Mouse (Mus musculus) lung, embryonic 14.5 days (tissue): ENCODE measurements around the gene Gm47959. TPM values are rescaled to one million over a fixed set of nuclear protein-coding genes. Genes with fewer than 3 reads are reported as not detected.
"Not testable (repeated sequence)": the region's sequence is repeated elsewhere in the genome, so short reads cannot be mapped to it uniquely, and the experiment has no call there.

ENCODE experiments used
- ATAC-seq: fragments of 200-750 bp; cut with Nextera tagmentation; 2 replicates; pipeline ENCODE4 v1.8.0; 2017; ENCODE audit warnings: mild to moderate bottlenecking, moderate TSS enrichment, moderate library complexity; ENCODE audit not compliant: insufficient read depth
- DNase-seq: peaks from one replicate; pipeline ENCODE4 v3.0.0-alpha.2; 2015
- H3K27ac ChIP-seq: fragments of 300-500 bp; sonication (generic); 2 replicates; pipeline ENCODE4 v1.5.1; 2014; ENCODE audit warnings: low read depth, mild to moderate bottlenecking, moderate library complexity
- H3K27me3 ChIP-seq: fragments of 300-500 bp; sonication (generic); 2 replicates; pipeline ENCODE4 v1.6.1; 2014; ENCODE audit warnings: low read length, control low read depth; ENCODE audit not compliant: insufficient read depth
- H3K36me3 ChIP-seq: fragments of 300-500 bp; sonication (generic); 2 replicates; pipeline ENCODE4 v1.6.1; 2014; ENCODE audit warnings: control low read depth; ENCODE audit not compliant: insufficient read depth
- H3K4me1 ChIP-seq: fragments of 300-500 bp; sonication (generic); 2 replicates; pipeline ENCODE4 v1.6.1; 2014; ENCODE audit warnings: antibody characterized with exemption, control low read depth; ENCODE audit not compliant: insufficient read depth
- H3K4me2 ChIP-seq: fragments of 300-500 bp; sonication (generic); 2 replicates; pipeline ENCODE4 v1.6.1; 2014; ENCODE audit warnings: mild to moderate bottlenecking
- H3K4me3 ChIP-seq: fragments of 300-500 bp; sonication (generic); 2 replicates; pipeline ENCODE4 v1.5.1; 2014; ENCODE audit warnings: low read depth, low read length
- H3K9ac ChIP-seq: fragments of 300-500 bp; sonication (generic); 2 replicates; pipeline ENCODE4 v1.6.1; 2014
- H3K9me3 ChIP-seq: fragments of 300-500 bp; sonication (generic); 2 replicates; pipeline ENCODE4 v1.6.1; 2016; ENCODE audit warnings: low read depth, low read length, control low read depth
- CTCF ChIP-seq: IDR thresholded peaks from 2 replicates; pipeline ENCODE4 v1.5.1; 2016; ENCODE audit warnings: antibody characterized with exemption, low read depth
- WGBS: fragments of 180-500 bp; shearing (Covaris S2); extraction: QIAGEN DNeasy Blood & Tissue Kit; methylation state at CpG from one replicate; pipeline ENCODE4 v1.1.7; 2014; 5-methylcytosine and 5-hydroxymethylcytosine counted together
- polyA plus RNA-seq: library from polyadenylated mRNA; unstranded; fragments of >200 nt; fragmentation: Nextera tagmentation; extraction: Ambion mirVana; gene quantifications from 2 replicates; pipeline ENCODE4 v1.2.1, GENCODE M21; 2014

The Gm47959 gene
- polyA plus RNA-seq, result not detected in 2 replicates

DNA sequence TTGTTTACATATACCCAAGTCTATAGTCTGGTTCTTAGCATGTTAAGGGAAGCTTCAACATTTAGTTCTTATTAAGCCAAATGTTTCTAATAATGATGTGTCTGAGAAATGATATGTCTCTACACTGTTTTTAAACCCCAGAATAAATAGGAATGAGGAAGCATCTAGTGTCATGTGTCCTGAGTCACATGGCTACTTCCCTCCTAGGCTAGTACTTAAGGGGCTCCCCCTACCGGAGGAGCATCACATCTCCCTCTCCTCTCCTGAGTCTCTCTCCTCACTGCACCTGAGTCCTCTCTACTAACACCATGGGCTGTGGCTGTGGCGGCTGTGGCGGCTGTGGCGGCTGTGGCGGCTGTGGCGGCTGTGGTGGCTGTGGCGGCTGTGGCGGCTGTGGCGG is at the start of gene Gm47959:
TSS of gene Gm47959 (plus strand) at position 243 of the 400 bp plus-strand sequence.
- not testable (repeated sequence) for H3K4me2 ChIP-seq, H3K4me3 ChIP-seq, H3K4me1 ChIP-seq, H3K9ac ChIP-seq, H3K9me3 ChIP-seq, H3K27ac ChIP-seq, ATAC-seq, H3K27me3 ChIP-seq, H3K36me3 ChIP-seq, DNase-seq
- 92% methylated on average over 7 of the region's 9 CpGs for WGBS

DNA sequence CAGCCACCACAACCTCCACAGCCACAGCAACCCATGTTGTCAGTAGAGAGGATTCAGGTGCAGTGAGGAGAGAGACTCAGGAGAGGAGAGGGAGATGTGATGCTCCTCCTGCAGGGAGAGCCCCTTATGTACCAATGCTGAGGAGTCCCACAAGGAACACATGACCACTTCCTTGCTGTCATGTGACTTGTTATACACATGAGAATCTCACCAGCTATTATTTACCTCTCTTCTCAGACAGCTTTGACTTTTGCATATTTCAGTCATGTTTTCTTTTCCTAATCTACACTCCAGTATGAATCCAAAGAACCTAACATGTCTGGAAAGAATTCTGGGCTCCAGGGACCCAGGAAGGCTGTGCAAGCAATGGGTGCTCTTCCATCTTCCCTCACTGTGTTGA is 44.4 kb upstream of the Gm47959 start, which contains the start of gene Gm7544:
TSS of gene Gm7544 (minus strand) at position 101 of the 400 bp plus-strand sequence.
- not testable (repeated sequence) for H3K4me3 ChIP-seq, DNase-seq, H3K27ac ChIP-seq, H3K4me1 ChIP-seq, H3K9ac ChIP-seq, H3K27me3 ChIP-seq, ATAC-seq, H3K4me2 ChIP-seq, H3K9me3 ChIP-seq, H3K36me3 ChIP-seq

DNA sequence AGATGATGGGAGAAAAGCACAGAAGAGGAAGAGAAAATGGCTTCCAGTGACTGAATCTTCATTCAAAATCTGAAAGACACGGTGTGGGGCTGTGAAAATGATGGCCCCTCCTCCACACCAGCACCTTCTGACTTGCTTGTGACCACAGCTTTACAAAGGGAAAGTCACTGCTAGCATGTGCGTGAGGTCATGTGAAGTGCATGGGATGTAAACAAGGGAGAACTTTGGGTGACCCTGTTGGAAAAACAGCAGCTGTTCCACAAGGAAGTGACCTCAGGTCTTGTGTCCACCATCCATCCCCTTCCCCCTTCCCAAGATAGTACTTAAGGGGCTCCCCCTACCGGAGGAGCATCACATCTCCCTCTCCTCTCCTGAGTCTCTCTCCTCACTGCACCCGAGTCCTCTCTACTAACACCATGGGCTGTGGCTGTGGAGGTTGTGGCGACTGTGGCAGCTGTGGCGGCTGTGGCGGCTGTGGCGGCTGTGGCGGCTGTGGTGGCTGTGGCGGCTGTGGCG is 40.4 kb upstream of the Gm47959 start, which contains the start of gene Gm47955:
TSS of gene Gm47955 (plus strand) at position 417 of the 516 bp plus-strand sequence.
- no peak within 1 kb of the TSS for H3K4me2 ChIP-seq
- H3K4me3 ChIP-seq, result no peak within 1 kb of the TSS
- no peaks in the 10 kb centered on the region for H3K9me3 ChIP-seq
- WGBS, result 82% methylated on average over 11 of the region's 11 CpGs
- H3K27ac ChIP-seq, result no peak within 1 kb of the TSS
- no peak within 1 kb of the TSS for H3K9ac ChIP-seq
- no peak for DNase-seq
- no peak for ATAC-seq
- no peaks in the 10 kb centered on the region for H3K36me3 ChIP-seq
- H3K4me1 ChIP-seq, result no peaks in the 10 kb centered on the region
- no peaks in the 10 kb centered on the region for H3K27me3 ChIP-seq
- TF ChIP-seq CTCF, result no peak

DNA sequence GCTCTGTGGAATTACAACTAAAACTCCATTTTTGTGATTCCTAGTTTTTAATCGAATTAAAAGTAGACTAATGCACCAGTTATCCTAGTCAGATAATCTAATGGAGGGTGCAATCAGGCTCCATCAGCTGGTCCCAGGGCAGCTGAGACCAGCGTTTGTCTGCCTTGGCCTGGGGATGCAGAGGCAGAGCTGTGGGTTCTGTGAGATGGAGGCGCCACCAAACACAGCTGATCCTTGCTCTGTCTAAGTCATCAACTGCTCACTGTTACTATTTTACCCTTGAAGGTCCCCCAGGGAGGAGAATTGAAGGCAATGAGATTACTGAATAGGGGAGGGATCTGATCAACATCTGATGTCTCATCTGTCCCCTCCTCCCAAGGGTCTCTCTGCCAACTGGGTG is 33.9 kb upstream of the Gm47959 start:
- H3K4me1 ChIP-seq, result no peaks in the 10 kb centered on the region
- no peak for TF ChIP-seq CTCF
- ATAC-seq (no peak), DNase-seq (no peak)
- no peak overlapping the region for H3K9ac ChIP-seq
- WGBS, result 64% methylated on average over 3 of the region's 3 CpGs
- no peak overlapping the region for H3K27ac ChIP-seq
- no peaks in the 10 kb centered on the region for H3K9me3 ChIP-seq
- H3K27me3 ChIP-seq, result no peaks in the 10 kb centered on the region
- H3K4me3 ChIP-seq, result no peak overlapping the region
- no peaks in the 10 kb centered on the region for H3K36me3 ChIP-seq
- no peak overlapping the region for H3K4me2 ChIP-seq

DNA sequence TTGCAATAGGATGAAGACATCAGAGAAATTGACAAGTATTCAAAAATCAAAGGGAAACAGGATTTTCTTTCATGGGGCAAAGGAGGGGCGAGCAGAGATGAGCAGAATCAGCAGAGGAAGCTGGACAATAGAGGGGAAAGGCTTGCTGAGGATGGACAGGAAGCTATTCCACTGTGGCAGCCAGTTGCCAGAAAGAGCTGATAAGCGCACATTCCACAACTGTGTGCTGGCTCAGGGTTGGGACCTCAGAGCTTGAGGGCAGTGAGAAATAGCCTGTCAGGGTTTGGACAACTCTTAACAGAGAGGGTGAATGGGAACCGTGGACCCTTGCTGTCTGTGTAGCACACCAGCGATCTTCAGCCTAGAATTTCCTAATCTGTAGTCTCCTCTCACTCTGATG is 28.3 kb upstream of the Gm47959 start:
- ATAC-seq, result peak; percentile 84
- peak; percentile 69 for DNase-seq
- no peak overlapping the region for H3K4me2 ChIP-seq

DNA sequence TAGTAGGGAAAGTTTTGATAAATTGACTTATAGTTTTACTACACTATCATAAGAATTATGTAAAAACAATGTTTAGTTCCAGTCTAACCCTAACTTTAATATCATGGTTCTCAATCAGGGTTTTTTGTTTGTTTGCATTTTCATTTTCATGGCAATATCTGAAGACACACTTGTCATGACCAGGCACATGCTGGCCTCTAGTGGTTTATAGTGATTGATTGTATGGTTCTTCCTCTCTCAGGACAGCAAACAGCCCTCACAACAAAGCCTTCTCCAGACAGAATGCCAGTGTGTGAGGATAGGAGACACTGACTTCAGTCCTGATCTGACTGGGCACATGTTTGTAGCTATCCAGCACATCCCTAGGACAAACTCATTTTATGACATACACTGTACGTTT is 27.1 kb upstream of the Gm47959 start:
- no peak for DNase-seq

More for the DNA sequence above, 28.3 kb upstream of the Gm47959 start:
- Histone ChIP-seq H3K4me3 (no peak overlapping the region), H3K27me3 (no peaks in the 10 kb centered on the region), H3K9ac (no peak overlapping the region), H3K36me3 (no peaks in the 10 kb centered on the region), H3K9me3 (no peaks in the 10 kb centered on the region), H3K4me1 (peaks cover 8% of the 10 kb centered on the region; the same call in 1 of the 2 replicates), H3K27ac (peak overlapping the region; percentile 67; the same call in 1 of the 2 replicates)
- TF ChIP-seq CTCF, result no peak
- 17% methylated on average over 4 of the region's 4 CpGs for WGBS

DNA sequence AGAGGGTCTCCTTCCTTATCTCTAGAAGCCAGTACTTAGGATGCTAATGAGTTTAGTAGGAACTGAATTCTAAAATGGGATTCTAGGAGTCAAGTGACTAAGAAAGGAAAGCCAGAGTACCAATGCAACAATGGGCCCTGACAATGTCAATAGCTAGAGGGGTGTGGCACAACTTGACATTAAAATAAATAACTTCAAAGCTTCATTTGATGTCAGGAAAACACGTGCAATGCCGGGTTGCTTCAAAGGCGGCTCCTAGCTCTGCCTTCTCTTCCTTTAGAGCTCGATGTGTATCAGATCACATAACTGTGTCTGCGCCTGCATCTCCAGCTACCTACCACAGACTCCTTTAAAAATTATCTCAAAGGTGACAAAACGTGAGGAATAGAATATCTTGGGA is 26.4 kb upstream of the Gm47959 start:
- WGBS, result 46% methylated on average over 6 of the region's 6 CpGs
- no peaks in the 10 kb centered on the region for H3K36me3 ChIP-seq
- H3K9ac ChIP-seq, result no peak overlapping the region
- H3K4me3 ChIP-seq, result no peak overlapping the region
- ATAC-seq (no peak), DNase-seq (peak; percentile 50)
- H3K27me3 ChIP-seq, result no peaks in the 10 kb centered on the region
- H3K4me1 ChIP-seq, result peaks cover 8% of the 10 kb centered on the region; the same call in 1 of the 2 replicates
- H3K9me3 ChIP-seq, result no peaks in the 10 kb centered on the region
- H3K27ac ChIP-seq, result no peak overlapping the region
- no peak for TF ChIP-seq CTCF
- 0 out of 2 replicates have a peak overlapping the region, but pooled peaks have one; percentile 5 for H3K4me2 ChIP-seq

More for the DNA sequence above, 27.1 kb upstream of the Gm47959 start:
- no peaks in the 10 kb centered on the region for H3K27me3 ChIP-seq
- no peak for TF ChIP-seq CTCF
- 69% methylated on average over 1 of the region's 1 CpGs for WGBS
- H3K9me3 ChIP-seq, result no peaks in the 10 kb centered on the region
- H3K27ac ChIP-seq, result peak overlapping the region; percentile 69
- H3K4me1 ChIP-seq, result peaks cover 8% of the 10 kb centered on the region; the same call in 1 of the 2 replicates
- H3K4me2 ChIP-seq, result no peak overlapping the region
- no peak overlapping the region for H3K9ac ChIP-seq
- no peak for ATAC-seq
- H3K36me3 ChIP-seq, result no peaks in the 10 kb centered on the region
- no peak overlapping the region for H3K4me3 ChIP-seq
